Mouse (Mus musculus) embryonic fibroblast, embryonic 13.5 days (primary cell): ENCODE results near the gene Rcsd1.

Source experiments
- CTCF ChIP-seq: IDR thresholded peaks from 2 replicates; pipeline ENCODE4 v1.5.1; 2011; ENCODE audit warnings: mild to moderate bottlenecking, control low read depth, low read length, moderate library complexity, borderline replicate concordance; ENCODE audit not compliant: insufficient read depth
- POLR2A ChIP-seq: IDR thresholded peaks from 2 replicates; pipeline ENCODE4 v1.6.1; 2011; ENCODE audit warnings: low read depth, mild to moderate bottlenecking, control low read depth, low read length, moderate library complexity

- TF ChIP-seq CTCF (no peak), POLR2A (no peak)
These were observed 22.0 kb upstream of the Rcsd1 start for GRCm38 (mm10) chr1:165731553-165731952.
